Mouse (Mus musculus): Measurements from ENCODE around the gene Fam107b. TPM values are rescaled to one million over a fixed set of nuclear protein-coding genes. Genes with fewer than 3 reads are reported as not detected.

Gene Fam107b
- polyA plus RNA-seq, 1 experiment from 2014 or later, result 61.7 TPM

- Histone ChIP-seq H3K9ac (replicated peaks; ENCODE audit: low read depth, low read length) (no peak overlapping the region), H3K9me3 (ENCODE audit: control insufficient read depth, low read length) (no peaks in the 10 kb centered on the region), H3K27ac (ENCODE audit: low read length) (no peak overlapping the region), H3K36me3 (ENCODE audit: control insufficient read depth, insufficient read depth) (no peaks in the 10 kb centered on the region), H3K27me3 (replicated peaks; ENCODE audit: control insufficient read depth, insufficient read depth, low read length) (no peaks in the 10 kb centered on the region), H3K4me3 (replicated peaks; ENCODE audit: low read length) (no peak overlapping the region), H3K4me2 (ENCODE audit: low read length) (no peak overlapping the region), H3K4me1 (replicated peaks; ENCODE audit: control insufficient read depth, insufficient read depth, low read length) (peaks cover 15% of the 10 kb centered on the region)
- ATAC-seq, result no peak
- WGBS, result 80% methylated on average over 8 of the region's 8 CpGs
Observed at GRCm38 (mm10) chr2:3723391-3724106, 153.3 kb downstream of the Fam107b start.

DNA sequence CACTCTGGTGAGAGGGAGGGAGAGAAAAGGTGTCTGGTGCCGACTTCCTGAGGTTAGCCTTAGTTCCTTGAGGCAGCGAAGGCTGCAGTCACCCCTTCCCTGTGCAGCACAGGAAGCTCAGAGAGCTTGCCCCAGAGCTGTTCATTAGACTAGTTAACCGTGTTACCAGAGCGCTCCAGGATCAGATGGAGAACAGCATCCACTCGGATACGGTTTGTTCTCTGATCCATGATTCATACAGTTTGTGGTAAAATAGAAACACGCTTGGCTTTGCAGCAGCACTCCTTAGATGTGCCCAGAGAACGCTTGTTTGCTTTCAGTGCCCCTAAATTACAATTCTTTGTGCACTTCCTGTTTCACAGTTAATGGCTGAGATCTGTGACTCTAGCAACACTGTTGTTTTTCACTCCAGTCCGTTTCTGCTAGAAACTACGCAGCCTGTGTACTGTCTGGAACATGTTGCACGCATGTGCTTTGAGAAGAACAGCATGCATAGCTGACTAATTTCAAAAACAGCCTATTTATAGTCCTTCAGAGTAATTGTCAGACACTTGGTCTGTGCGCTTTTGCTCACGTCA is 156.3 kb downstream of the Fam107b start:
- Histone ChIP-seq H3K4me1 (replicated peaks; ENCODE audit: control insufficient read depth, insufficient read depth, low read length) (peaks cover 19% of the 10 kb centered on the region), H3K27ac (ENCODE audit: low read length) (peak overlapping the region; percentile 45; the same call in 1 of the 2 replicates), H3K9me3 (ENCODE audit: control insufficient read depth, low read length) (no peaks in the 10 kb centered on the region), H3K4me2 (ENCODE audit: low read length) (no peak overlapping the region), H3K9ac (replicated peaks; ENCODE audit: low read depth, low read length) (no peak overlapping the region), H3K27me3 (replicated peaks; ENCODE audit: control insufficient read depth, insufficient read depth, low read length) (no peaks in the 10 kb centered on the region), H3K4me3 (replicated peaks; ENCODE audit: low read length) (no peak overlapping the region), H3K36me3 (ENCODE audit: control insufficient read depth, insufficient read depth) (no peaks in the 10 kb centered on the region)
- ATAC-seq, result peak; percentile 73
- WGBS, result 63% methylated on average over 13 of the region's 13 CpGs

GRCm38 (mm10) chr2:3727225-3727930 is 157.1 kb downstream of the Fam107b start:
- WGBS, result 90% methylated on average over 5 of the region's 5 CpGs
- H3K4me3 ChIP-seq (replicated peaks; ENCODE audit: low read length), result no peak overlapping the region
- no peaks in the 10 kb centered on the region for H3K9me3 ChIP-seq (ENCODE audit: control insufficient read depth, low read length)
- H3K4me2 ChIP-seq (ENCODE audit: low read length), result no peak overlapping the region
- H3K36me3 ChIP-seq (ENCODE audit: control insufficient read depth, insufficient read depth), result no peaks in the 10 kb centered on the region
- H3K27ac ChIP-seq (ENCODE audit: low read length), result no peak overlapping the region
- peaks cover 25% of the 10 kb centered on the region for H3K4me1 ChIP-seq (replicated peaks; ENCODE audit: control insufficient read depth, insufficient read depth, low read length)
- ATAC-seq, result peak; percentile 27; the same call in 1 of the 2 replicates
- H3K9ac ChIP-seq (replicated peaks; ENCODE audit: low read depth, low read length), result no peak overlapping the region
- no peaks in the 10 kb centered on the region for H3K27me3 ChIP-seq (replicated peaks; ENCODE audit: control insufficient read depth, insufficient read depth, low read length)

DNA sequence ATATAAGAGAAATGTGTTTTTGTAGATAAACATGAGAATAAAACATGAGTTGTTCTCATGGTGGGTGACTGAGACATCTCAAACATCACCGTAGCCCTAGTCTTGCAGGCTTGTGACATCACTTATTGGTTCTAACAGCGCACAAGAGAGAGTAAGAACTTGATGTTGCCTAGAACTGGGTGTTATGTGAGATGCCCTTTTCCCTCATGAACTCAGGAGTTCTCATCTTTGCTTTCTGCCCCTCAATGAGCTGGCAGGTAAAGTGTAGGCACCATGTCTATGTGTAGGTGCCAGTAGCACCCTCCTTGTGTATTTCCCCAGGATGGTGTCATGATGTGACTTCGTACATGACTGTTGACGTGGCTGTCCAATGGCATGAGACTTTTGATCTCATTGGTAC is 157.8 kb downstream of the Fam107b start:
- peaks cover 30% of the 10 kb centered on the region for H3K4me1 ChIP-seq (replicated peaks; ENCODE audit: control insufficient read depth, insufficient read depth, low read length)
- no peak overlapping the region for H3K9ac ChIP-seq (replicated peaks; ENCODE audit: low read depth, low read length)
- no peak overlapping the region for H3K27ac ChIP-seq (ENCODE audit: low read length)
- no peak for ATAC-seq
- 97% methylated on average over 4 of the region's 4 CpGs for WGBS
- no peaks in the 10 kb centered on the region for H3K9me3 ChIP-seq (ENCODE audit: control insufficient read depth, low read length)
- H3K4me3 ChIP-seq (replicated peaks; ENCODE audit: low read length), result no peak overlapping the region
- no peaks in the 10 kb centered on the region for H3K36me3 ChIP-seq (ENCODE audit: control insufficient read depth, insufficient read depth)
- no peaks in the 10 kb centered on the region for H3K27me3 ChIP-seq (replicated peaks; ENCODE audit: control insufficient read depth, insufficient read depth, low read length)
- H3K4me2 ChIP-seq (ENCODE audit: low read length), result no peak overlapping the region

DNA sequence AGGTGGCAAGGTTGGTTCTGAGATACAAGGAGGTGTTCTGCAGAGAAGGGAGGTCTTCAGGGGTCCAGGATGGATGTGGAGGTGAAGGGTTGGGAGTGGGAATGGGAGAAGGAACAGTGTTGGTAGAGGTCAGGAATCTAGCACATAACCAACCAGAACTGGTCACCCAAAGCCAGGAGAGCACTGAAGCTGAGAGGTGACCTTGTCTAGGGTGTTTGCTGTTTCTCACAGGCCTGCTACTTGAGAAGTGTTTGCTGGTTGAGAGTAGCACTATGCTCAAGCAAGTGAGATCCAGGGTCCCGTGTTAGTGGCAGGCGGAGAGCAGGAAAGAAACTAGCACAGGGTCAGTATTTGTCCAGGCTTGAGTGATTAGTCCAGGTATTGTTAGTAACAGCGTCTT is 159.3 kb downstream of the Fam107b start:
- Histone ChIP-seq H3K4me1 (replicated peaks; ENCODE audit: control insufficient read depth, insufficient read depth, low read length) (peaks cover 28% of the 10 kb centered on the region), H3K27me3 (replicated peaks; ENCODE audit: control insufficient read depth, insufficient read depth, low read length) (no peaks in the 10 kb centered on the region), H3K9me3 (ENCODE audit: control insufficient read depth, low read length) (no peaks in the 10 kb centered on the region), H3K4me3 (replicated peaks; ENCODE audit: low read length) (no peak overlapping the region), H3K9ac (replicated peaks; ENCODE audit: low read depth, low read length) (no peak overlapping the region), H3K27ac (ENCODE audit: low read length) (no peak overlapping the region), H3K4me2 (ENCODE audit: low read length) (no peak overlapping the region), H3K36me3 (ENCODE audit: control insufficient read depth, insufficient read depth) (no peaks in the 10 kb centered on the region)
- WGBS, result 88% methylated on average over 3 of the region's 3 CpGs
- no peak for ATAC-seq

GRCm38 (mm10) chr2:3730744-3731143 is 160.5 kb downstream of the Fam107b start:
- H3K4me1 ChIP-seq (replicated peaks; ENCODE audit: control insufficient read depth, insufficient read depth, low read length), result peaks cover 28% of the 10 kb centered on the region

DNA sequence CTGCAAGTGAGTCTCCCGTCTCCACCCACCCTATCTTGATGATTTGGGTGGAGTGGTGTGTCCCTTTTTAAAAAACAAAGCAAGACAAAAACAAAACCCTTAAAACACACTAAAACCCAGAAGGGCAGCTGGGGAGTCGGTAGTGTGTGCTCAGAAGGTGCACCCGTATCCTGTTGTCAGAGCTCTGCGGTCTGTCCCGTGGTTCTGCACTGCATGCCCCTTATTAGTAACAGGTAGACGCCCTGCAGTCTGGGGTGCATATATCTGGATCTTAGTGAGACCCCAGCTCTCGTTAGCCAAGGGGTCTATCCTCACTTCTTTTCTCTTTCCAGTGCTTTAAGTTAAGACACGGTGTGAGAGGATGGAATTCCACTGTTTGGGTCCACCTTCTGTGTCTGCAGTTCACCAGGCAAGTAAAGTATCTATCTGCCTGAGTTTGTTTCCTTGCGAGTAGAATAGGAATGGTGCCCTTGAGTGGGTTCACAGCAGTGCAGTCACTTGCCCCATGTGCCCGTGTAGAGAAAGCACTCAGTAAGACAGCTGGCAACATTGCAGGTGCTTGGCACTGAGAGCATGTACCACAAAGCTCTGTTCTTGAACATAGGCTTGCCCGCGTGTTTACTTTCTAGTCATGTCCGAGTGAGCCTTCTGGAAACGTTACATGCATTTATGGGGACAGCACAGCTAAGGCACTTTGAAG is 161.2 kb downstream of the Fam107b start:
- 81% methylated on average over 14 of the region's 14 CpGs for WGBS

More at GRCm38 (mm10) chr2:3730744-3731143, 160.5 kb downstream of the Fam107b start:
- Histone ChIP-seq H3K36me3 (ENCODE audit: control insufficient read depth, insufficient read depth) (no peaks in the 10 kb centered on the region), H3K9me3 (ENCODE audit: control insufficient read depth, low read length) (no peaks in the 10 kb centered on the region), H3K4me2 (ENCODE audit: low read length) (no peak overlapping the region), H3K27me3 (replicated peaks; ENCODE audit: control insufficient read depth, insufficient read depth, low read length) (no peaks in the 10 kb centered on the region), H3K27ac (ENCODE audit: low read length) (no peak overlapping the region), H3K4me3 (replicated peaks; ENCODE audit: low read length) (no peak overlapping the region), H3K9ac (replicated peaks; ENCODE audit: low read depth, low read length) (no peak overlapping the region)
- whole genome bisulfite sequencing, result 77% methylated on average over 10 of the region's 10 CpGs
- no peak for ATAC-seq

GRCm38 (mm10) chr2:3737917-3738694 is 167.8 kb downstream of the Fam107b start:
- Histone ChIP-seq H3K27ac (ENCODE audit: low read length) (no peak overlapping the region), H3K4me1 (replicated peaks; ENCODE audit: control insufficient read depth, insufficient read depth, low read length) (peaks cover 32% of the 10 kb centered on the region), H3K4me3 (replicated peaks; ENCODE audit: low read length) (no peak overlapping the region), H3K36me3 (ENCODE audit: control insufficient read depth, insufficient read depth) (no peaks in the 10 kb centered on the region), H3K4me2 (ENCODE audit: low read length) (no peak overlapping the region), H3K9me3 (ENCODE audit: control insufficient read depth, low read length) (no peaks in the 10 kb centered on the region), H3K27me3 (replicated peaks; ENCODE audit: control insufficient read depth, insufficient read depth, low read length) (no peaks in the 10 kb centered on the region), H3K9ac (replicated peaks; ENCODE audit: low read depth, low read length) (no peak overlapping the region)
- WGBS, result 60% methylated on average over 6 of the region's 6 CpGs
- ATAC-seq, result no peak

More for the DNA sequence above, 161.2 kb downstream of the Fam107b start:
- Histone ChIP-seq H3K9ac (replicated peaks; ENCODE audit: low read depth, low read length) (no peak overlapping the region), H3K4me3 (replicated peaks; ENCODE audit: low read length) (no peak overlapping the region), H3K9me3 (ENCODE audit: control insufficient read depth, low read length) (no peaks in the 10 kb centered on the region), H3K4me1 (replicated peaks; ENCODE audit: control insufficient read depth, insufficient read depth, low read length) (peaks cover 25% of the 10 kb centered on the region), H3K36me3 (ENCODE audit: control insufficient read depth, insufficient read depth) (no peaks in the 10 kb centered on the region), H3K27me3 (replicated peaks; ENCODE audit: control insufficient read depth, insufficient read depth, low read length) (no peaks in the 10 kb centered on the region), H3K4me2 (ENCODE audit: low read length) (no peak overlapping the region), H3K27ac (ENCODE audit: low read length) (no peak overlapping the region)
- no peak for ATAC-seq

All from forebrain, embryonic 16.5 days (tissue).